Mouse (Mus musculus) embryonic facial prominence, embryonic 10.5 days (tissue): ENCODE measurements at regions not wholly inside any gene's neighbourhood (a gene's known extent, or its start where the extent isn't known, plus 50 kb on each side); places are given as distances from the start of the nearest gene placed in this dataset.

Experiments
- DNase-seq: peaks from one replicate; pipeline ENCODE4 v3.0.0-alpha.2; 2017; ENCODE audit warnings: low spot score
- H3K27ac ChIP-seq: fragments of 300-500 bp; sonication (generic); replicated peaks from 2 replicates; pipeline ENCODE4 v1.5.1; 2016; ENCODE audit warnings: mild to moderate bottlenecking
- H3K27me3 ChIP-seq: fragments of 300-500 bp; sonication (generic); replicated peaks from 2 replicates; pipeline ENCODE4 v1.6.1; 2016; ENCODE audit warnings: low read depth, mild to moderate bottlenecking; ENCODE audit not compliant: poor library complexity, severe bottlenecking
- H3K36me3 ChIP-seq: fragments of 300-500 bp; sonication (generic); replicated peaks from 2 replicates; pipeline ENCODE4 v1.6.1; 2016; ENCODE audit warnings: mild to moderate bottlenecking, moderate library complexity
- H3K4me1 ChIP-seq: fragments of 300-500 bp; sonication (generic); 2 replicates; pipeline ENCODE4 v1.6.1; 2016
- H3K4me3 ChIP-seq: fragments of 300-500 bp; sonication (generic); 2 replicates; pipeline ENCODE4 v1.5.1; 2016; ENCODE audit warnings: mild to moderate bottlenecking, moderate library complexity
- H3K9me3 ChIP-seq: fragments of 300-500 bp; sonication (generic); 2 replicates; pipeline ENCODE4 v1.6.1; 2016; ENCODE audit warnings: mild to moderate bottlenecking
- WGBS: fragments of 180-500 bp; shearing (Covaris S2); methylation state at CpG from one replicate; pipeline ENCODE4 v1.1.7; 2016; 5-methylcytosine and 5-hydroxymethylcytosine counted together

GRCm38 (mm10) chr12:17113465-17114177 is 63.1 kb downstream of the Kcnf1 start:
- Histone ChIP-seq H3K4me3 (no peak overlapping the region), H3K36me3 (no peaks in the 10 kb centered on the region), H3K4me1 (no peaks in the 10 kb centered on the region), H3K27ac (no peak overlapping the region), H3K9me3 (no peaks in the 10 kb centered on the region), H3K27me3 (no peaks in the 10 kb centered on the region)
- DNase-seq = no peak
- WGBS = 76% methylated on average over 12 of the region's 12 CpGs

GRCm38 (mm10) chr12:17112781-17113464 is 63.8 kb downstream of the Kcnf1 start:
- Histone ChIP-seq H3K36me3 (no peaks in the 10 kb centered on the region), H3K27ac (no peak overlapping the region), H3K9me3 (no peaks in the 10 kb centered on the region), H3K4me1 (no peaks in the 10 kb centered on the region), H3K4me3 (no peak overlapping the region), H3K27me3 (no peaks in the 10 kb centered on the region)
- 88% methylated on average over 7 of the region's 7 CpGs for WGBS
- no peak for DNase-seq

GRCm38 (mm10) chr12:17106220-17106619 is 70.5 kb downstream of the Kcnf1 start:
- Histone ChIP-seq H3K4me3 (no peak overlapping the region), H3K9me3 (no peaks in the 10 kb centered on the region), H3K27ac (no peak overlapping the region), H3K27me3 (no peaks in the 10 kb centered on the region), H3K4me1 (no peaks in the 10 kb centered on the region), H3K36me3 (no peaks in the 10 kb centered on the region)
- no peak for DNase-seq
- WGBS = 77% methylated on average over 1 of the region's 1 CpGs

- WGBS = 83% methylated on average over 6 of the region's 6 CpGs
Observed at GRCm38 (mm10) chr12:17105057-17105712, 71.5 kb downstream of the Kcnf1 start.

GRCm38 (mm10) chr12:17101842-17102241 is 74.8 kb downstream of the Kcnf1 start:
- H3K4me3 ChIP-seq = no peak overlapping the region
- no peaks in the 10 kb centered on the region for H3K9me3 ChIP-seq
- H3K27ac ChIP-seq = no peak overlapping the region
- DNase-seq = no peak
- no peaks in the 10 kb centered on the region for H3K27me3 ChIP-seq
- H3K36me3 ChIP-seq = no peaks in the 10 kb centered on the region
- WGBS = 90% methylated on average over 3 of the region's 3 CpGs
- H3K4me1 ChIP-seq = peaks cover 17% of the 10 kb centered on the region

More at GRCm38 (mm10) chr12:17105057-17105712, 71.5 kb downstream of the Kcnf1 start:
- no peaks in the 10 kb centered on the region for H3K36me3 ChIP-seq
- no peak overlapping the region for H3K27ac ChIP-seq
- H3K27me3 ChIP-seq = no peaks in the 10 kb centered on the region
- DNase-seq = no peak
- no peak overlapping the region for H3K4me3 ChIP-seq
- H3K4me1 ChIP-seq = no peaks in the 10 kb centered on the region
- no peaks in the 10 kb centered on the region for H3K9me3 ChIP-seq

- Histone ChIP-seq H3K27me3 (no peaks in the 10 kb centered on the region), H3K9me3 (no peaks in the 10 kb centered on the region), H3K27ac (peak overlapping the region; percentile 61), H3K4me1 (peaks cover 36% of the 10 kb centered on the region), H3K36me3 (no peaks in the 10 kb centered on the region), H3K4me3 (peak overlapping the region; percentile 13; the same call in 1 of the 2 replicates)
- peak; percentile 42 for DNase-seq
- 43% methylated on average over 15 of the region's 15 CpGs for WGBS
Observed at GRCm38 (mm10) chr12:17097800-17098271, 78.9 kb downstream of the Kcnf1 start.

GRCm38 (mm10) chr12:17094758-17095157 is 81.9 kb downstream of the Kcnf1 start:
- Histone ChIP-seq H3K9me3 (no peaks in the 10 kb centered on the region), H3K36me3 (no peaks in the 10 kb centered on the region), H3K27me3 (no peaks in the 10 kb centered on the region), H3K4me1 (peaks cover 57% of the 10 kb centered on the region), H3K4me3 (no peak overlapping the region), H3K27ac (no peak overlapping the region)
- no peak for DNase-seq
- 95% methylated on average over 4 of the region's 4 CpGs for WGBS

- H3K9me3 ChIP-seq = no peaks in the 10 kb centered on the region
- H3K27me3 ChIP-seq = no peaks in the 10 kb centered on the region
- no peak overlapping the region for H3K27ac ChIP-seq
- DNase-seq = no peak
- H3K4me3 ChIP-seq = no peak overlapping the region
- H3K4me1 ChIP-seq = peaks cover 61% of the 10 kb centered on the region
- WGBS = 63% methylated on average over 3 of the region's 3 CpGs
- H3K36me3 ChIP-seq = no peaks in the 10 kb centered on the region
Observed at GRCm38 (mm10) chr12:17093772-17094171, 82.2 kb upstream of the 2410004P03Rik start.

GRCm38 (mm10) chr12:17091058-17091457 is 79.5 kb upstream of the 2410004P03Rik start:
- no peak overlapping the region for H3K27ac ChIP-seq
- no peaks in the 10 kb centered on the region for H3K36me3 ChIP-seq
- H3K4me1 ChIP-seq = peaks cover 51% of the 10 kb centered on the region
- H3K9me3 ChIP-seq = no peaks in the 10 kb centered on the region
- H3K27me3 ChIP-seq = no peaks in the 10 kb centered on the region
- no peak overlapping the region for H3K4me3 ChIP-seq
- DNase-seq = no peak
- 75% methylated on average over 10 of the region's 10 CpGs for WGBS

GRCm38 (mm10) chr12:17089710-17090339 is 78.3 kb upstream of the 2410004P03Rik start:
- Histone ChIP-seq H3K4me3 (no peak overlapping the region), H3K27ac (no peak overlapping the region), H3K9me3 (no peaks in the 10 kb centered on the region), H3K27me3 (no peaks in the 10 kb centered on the region), H3K36me3 (no peaks in the 10 kb centered on the region), H3K4me1 (peaks cover 51% of the 10 kb centered on the region)
- no peak for DNase-seq
- WGBS = 52% methylated on average over 7 of the region's 7 CpGs

- Histone ChIP-seq H3K9me3 (no peaks in the 10 kb centered on the region), H3K4me1 (peaks cover 32% of the 10 kb centered on the region), H3K36me3 (no peaks in the 10 kb centered on the region), H3K27ac (no peak overlapping the region), H3K27me3 (no peaks in the 10 kb centered on the region), H3K4me3 (no peak overlapping the region)
- no peak for DNase-seq
- 28% methylated on average over 3 of the region's 3 CpGs for WGBS
Observed at GRCm38 (mm10) chr12:17087388-17087787, 75.9 kb upstream of the 2410004P03Rik start.

- H3K27me3 ChIP-seq = no peaks in the 10 kb centered on the region
- H3K36me3 ChIP-seq = no peaks in the 10 kb centered on the region
- 82% methylated on average over 5 of the region's 5 CpGs for WGBS
- DNase-seq = no peak
- H3K27ac ChIP-seq = no peak overlapping the region
- H3K9me3 ChIP-seq = no peaks in the 10 kb centered on the region
- peaks cover 20% of the 10 kb centered on the region for H3K4me1 ChIP-seq
- H3K4me3 ChIP-seq = no peak overlapping the region
Observed at GRCm38 (mm10) chr12:17085209-17085574, 73.7 kb upstream of the 2410004P03Rik start.
